ENCODE assay signal across 8 mouse cellular contexts in genomic region chr5:101764554-101765347, GRCm38 (mm10). TPM values are rescaled to one million over a fixed set of nuclear protein-coding genes. Genes with fewer than 3 reads are reported as not detected.
DNase-seq lines count a peak whose midpoint lies in the region; ATAC-seq lines count a peak whose summit lies in the region.

Cds1 (plus strand) TSS chr5:101765130.

- H3K9me3 ChIP-seq in intestine, embryonic 15.5 days, result no peaks in the 10 kb centered on the region

- peak; percentile 95 for ATAC-seq in intestine, embryonic 15.5 days
- peak; percentile 59 for ATAC-seq in megakaryocyte-erythroid progenitor cell, adult 5-6 weeks (replicated peaks; ENCODE audit: low FRiP score, low TSS enrichment, poor library complexity, severe bottlenecking)

- H3K36me3 ChIP-seq in intestine, embryonic 15.5 days, result no peaks in the 10 kb centered on the region

- intact Hi-C loops in gastrocnemius, postnatal 36 days (cut with DNase I), result no loop called here
- intact Hi-C loops in left cerebral cortex, postnatal 25 days (cut with DNase I), result loop anchor here (5.0 kb wide), 1 partner anchor 63 kb away; no protein-coding TSS in a partner anchor

- peak within 1 kb of the TSS; percentile 71 for H3K4me3 ChIP-seq in intestine, embryonic 15.5 days (replicated peaks)

- peak; percentile 87 for DNase-seq in adrenal gland, postnatal 14 days
- peak; percentile 64 for DNase-seq in embryo, embryonic 10.5 days (ENCODE audit: low spot score)
- DNase-seq in gastrocnemius, postnatal 36 days, result peak; percentile 42 to 55
- peak; percentile 86 to 88 for DNase-seq in left cerebral cortex, postnatal 25 days (ENCODE audit: low spot score in 2 of 2)
- DNase-seq in right cerebral cortex, postnatal 36 days (ENCODE audit: low spot score in 2 of 2), result peak; percentile 75 to 80
- DNase-seq in urinary bladder, postnatal 4 days (ENCODE audit: low spot score in 2 of 2), result peak; percentile 80 to 81

- peaks cover 8% of the 10 kb centered on the region; the same call in 1 of the 2 replicates for H3K27me3 ChIP-seq in intestine, embryonic 15.5 days (replicated peaks)

- under 1% methylated on average over 75 of the region's 91 CpGs for WGBS in intestine, embryonic 15.5 days

- H3K9ac ChIP-seq in intestine, embryonic 15.5 days, result peak within 1 kb of the TSS; percentile 68

- peaks cover 7% of the 10 kb centered on the region for H3K4me1 ChIP-seq in intestine, embryonic 15.5 days (replicated peaks)

- H3K4me2 ChIP-seq in intestine, embryonic 15.5 days (replicated peaks), result peak within 1 kb of the TSS; percentile 98

- peak within 1 kb of the TSS; percentile 52; the same call in 1 of the 2 replicates for H3K27ac ChIP-seq in intestine, embryonic 15.5 days

RNA-seq across cellular contexts. Expression of gene Cds1, which starts in this region (rescaled TPM):
- 10.1 and 11.0 TPM in 2 replicates for total RNA-seq in adrenal gland, postnatal 14 days (2021)
- total RNA-seq in gastrocnemius, postnatal 36 days (2021), result 1 to 10 TPM; 1.9 to 3.3 TPM
- polyA plus RNA-seq in intestine, embryonic 15.5 days (2015; fragmentation: Nextera tagmentation; extraction: Ambion mirVana), result 15.9 and 19.2 TPM in 2 replicates
- 10 to 100 TPM; 74.8 to 89.4 TPM for total RNA-seq in left cerebral cortex, postnatal 25 days (2021)
- not detected in 2 replicates for total RNA-seq in megakaryocyte-erythroid progenitor cell, adult 5-6 weeks (2014; fragmentation: Nextera tagmentation)
- 0.23 TPM in 1 of 2 replicates, not detected in the other for total RNA-seq in megakaryocyte-erythroid progenitor cell, adult 5-6 weeks (2017)

Comparison
In these comparisons a context has a peak if more than half of its experiments do, and no peak if none do; other contexts are left out.
1. Peak in every context shown above with its lines: DNase-seq, ATAC-seq, H3K4me3 ChIP-seq and H3K27ac ChIP-seq.
2. Peak in ATAC-seq in megakaryocyte-erythroid progenitor cell, adult 5-6 weeks; RNA of the gene not detected or under 1 TPM.